Mouse (Mus musculus) left cerebral cortex, postnatal 10 days (tissue): ENCODE data around the gene Timm10b. TPM values are rescaled to one million over a fixed set of nuclear protein-coding genes. Genes with fewer than 3 reads are reported as not detected.

Experiments used
- DNase-seq, 2 experiments: peaks; one replicate each; pipeline ENCODE4 v3.0.0; 2021 to 2022; ENCODE audit warnings: low spot score in 2 of 2, mixed read lengths in 1 of 2; ENCODE audit errors: extremely low spot score in 1 of 2
- intact Hi-C: fragments of 180-260 bp; cut with DNase I; formaldehyde crosslinking; loops from one replicate; pipeline ENCODE4 v1.15.1; 2025
- total RNA-seq, 2 experiments: library from RNA; stranded (reverse); gene quantifications; 2 replicates each; pipeline ENCODE4 v1.2.3; 2021

The Timm10b gene
- total RNA-seq, result 10 to 100 TPM; 76.9 to 82.2 TPM

DNA sequence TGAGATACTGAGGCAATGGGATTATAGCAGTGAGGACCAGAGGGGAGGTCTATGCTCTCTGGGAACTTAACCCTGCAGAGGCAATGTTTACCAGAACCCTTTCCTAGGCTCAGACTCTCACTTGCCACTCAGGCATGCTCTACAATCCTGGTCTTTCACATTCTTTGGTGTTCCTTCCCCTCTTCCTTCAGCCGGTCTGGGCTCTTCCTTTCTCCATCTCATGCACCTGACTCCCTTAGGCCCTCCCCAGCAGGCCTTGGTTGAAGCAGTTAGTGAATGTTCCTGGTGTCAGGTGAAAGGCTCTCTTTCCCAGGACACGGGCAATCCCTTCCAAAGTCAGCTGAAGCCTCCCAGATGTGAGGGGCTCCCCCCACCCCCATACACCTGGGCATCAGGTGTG is at the start of gene Timm10b:
Timm10b (plus strand) TSS at position 301 of the 400 bp plus-strand sequence.
- no peak for DNase-seq
- intact Hi-C loops, result loop anchor here (5.0 to 10.0 kb wide), 2 partner anchors 95 to 173 kb away; partner anchors contain the start of genes Ilk, Mrpl17 and Rrp8

DNA sequence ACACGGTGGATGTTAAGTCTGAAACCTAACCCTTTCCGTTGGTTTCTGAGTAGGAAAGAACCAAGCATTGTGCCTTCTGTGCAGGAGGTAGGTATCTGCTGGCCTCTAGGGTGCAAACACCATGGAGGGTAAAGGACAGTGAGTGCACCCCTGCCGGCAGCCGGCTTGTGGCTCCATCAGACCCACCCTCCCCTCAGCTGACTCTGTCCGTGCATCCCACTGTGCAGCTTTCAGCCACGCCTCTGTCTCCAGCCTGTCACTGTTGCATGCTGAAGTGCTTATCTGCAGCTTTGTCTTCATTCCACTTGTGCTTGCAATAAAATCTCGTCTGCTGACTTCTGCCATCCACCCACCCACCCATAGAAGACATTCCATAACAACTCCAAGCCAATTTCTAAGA is 49.8 kb upstream of the Timm10b start:
- no peak for DNase-seq
- intact Hi-C loops, result no loop called here

DNA sequence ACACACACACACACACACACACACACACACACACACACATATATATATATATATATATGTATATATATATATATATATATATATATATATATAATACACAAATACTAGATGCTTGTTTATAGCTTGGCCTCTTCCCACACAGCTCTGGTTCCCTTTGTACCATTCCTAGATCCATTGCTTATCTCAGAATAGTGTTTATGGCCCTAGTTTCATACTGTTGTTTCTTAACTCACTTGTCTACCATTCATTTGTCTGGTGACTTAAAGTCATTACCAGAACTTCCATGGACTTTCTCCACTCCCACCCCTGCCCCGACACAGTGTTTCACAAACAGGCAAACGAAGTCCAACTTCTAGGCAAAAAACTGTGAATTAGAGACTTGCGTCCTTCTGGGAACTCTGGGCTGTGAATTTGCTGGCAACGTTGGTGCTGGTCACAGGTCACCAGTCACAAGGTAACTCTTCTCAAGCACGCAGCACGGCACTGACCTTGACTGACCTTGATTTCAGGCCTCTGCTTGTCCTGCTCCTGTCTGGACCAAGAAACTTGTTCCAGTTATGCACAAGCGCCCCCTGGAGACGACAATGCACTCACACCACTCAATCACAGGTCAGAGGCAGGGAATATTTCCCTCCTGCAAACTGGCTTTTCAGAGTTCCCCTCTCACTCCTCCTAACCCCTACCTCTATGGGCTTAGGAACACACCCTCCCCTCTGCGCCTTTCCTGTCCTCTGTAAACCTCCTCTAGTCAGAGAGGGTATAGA is 36.8 kb upstream of the Timm10b start:
- intact Hi-C loops, result loop anchor here (5.0 kb wide), 1 partner anchor 51 kb away; the partner anchor contains the start of gene Smpd1
- peak; percentile 46 to 77 for DNase-seq

DNA sequence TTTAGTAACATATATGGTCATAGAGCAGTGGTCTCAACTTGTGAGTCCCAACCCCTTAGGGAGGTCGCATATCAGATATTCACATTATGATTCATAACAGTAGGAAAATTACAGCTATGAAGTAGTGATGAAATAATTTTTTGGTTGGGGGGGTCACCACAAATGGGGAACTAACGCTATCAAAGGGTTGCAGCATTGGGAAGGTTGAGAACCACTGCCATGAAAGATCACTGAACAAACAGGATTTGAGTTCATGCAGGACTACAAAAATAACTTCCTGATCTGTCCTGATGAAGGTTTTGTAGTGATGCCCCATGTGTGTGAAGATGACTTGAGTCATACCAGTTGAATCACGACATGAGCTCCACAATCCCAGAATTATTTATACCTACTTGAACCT is 31.4 kb upstream of the Timm10b start:
- intact Hi-C loops, result no loop called here
- no peak for DNase-seq

DNA sequence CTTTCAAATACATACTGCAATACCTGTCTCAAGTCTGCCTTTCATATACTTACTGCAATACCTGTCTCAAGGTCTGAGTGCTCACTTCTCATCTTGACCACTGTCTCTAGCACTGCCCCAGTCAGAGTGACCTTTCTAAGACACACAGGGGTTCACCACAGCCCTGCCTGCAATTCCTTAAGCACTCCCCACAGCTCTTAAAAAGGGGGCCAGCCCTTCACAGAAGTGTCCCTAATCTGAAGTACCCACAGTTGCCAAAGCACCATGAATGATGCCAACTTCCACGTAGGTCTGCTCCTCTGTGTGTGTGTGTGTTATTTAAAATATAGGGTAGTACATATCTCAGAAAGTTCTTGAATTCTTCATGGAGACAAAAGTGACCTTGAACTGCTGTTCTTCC is 28.1 kb upstream of the Timm10b start:
- no peak for DNase-seq
- intact Hi-C loops, result no loop called here

DNA sequence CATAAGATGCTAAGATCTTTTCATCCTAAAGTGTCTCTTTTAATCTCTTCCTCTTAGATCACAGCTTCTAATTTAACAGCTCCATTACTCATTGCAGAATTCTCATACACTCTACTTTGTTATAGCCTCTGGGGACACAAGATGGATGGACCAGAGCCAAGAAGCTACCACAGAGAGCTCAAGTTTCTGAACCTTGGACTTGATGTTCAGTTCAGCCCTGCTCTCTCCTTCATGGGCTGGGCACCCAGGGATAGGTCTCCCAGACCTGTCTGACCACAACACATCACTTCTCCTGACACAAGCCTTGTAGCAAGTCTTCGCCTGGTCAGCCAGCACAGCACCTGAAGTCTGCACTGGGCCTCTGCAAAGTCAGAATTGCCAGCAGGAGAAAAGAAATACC is 25.5 kb upstream of the Timm10b start:
- no peak for DNase-seq
- intact Hi-C loops, result no loop called here

DNA sequence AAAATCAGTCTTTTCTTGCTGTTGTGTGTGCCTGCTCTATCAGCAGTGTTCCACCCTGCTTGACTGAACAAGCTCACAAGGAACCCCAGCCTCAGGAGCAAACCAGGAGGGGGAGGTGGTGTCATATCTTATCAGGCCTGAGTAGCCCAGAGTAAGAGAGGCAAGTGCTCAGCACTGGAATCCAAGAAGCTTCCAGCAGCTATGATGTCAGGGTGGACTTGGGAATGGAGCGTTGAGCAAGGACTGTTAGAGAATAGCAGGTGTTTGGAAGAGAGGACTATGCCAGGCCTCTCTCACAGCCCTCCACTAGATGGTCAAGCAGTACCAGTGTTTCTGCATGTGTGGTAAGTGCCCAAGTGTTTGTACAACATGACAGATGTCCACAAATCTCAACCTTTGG is 24.1 kb upstream of the Timm10b start:
- intact Hi-C loops, result no loop called here
- DNase-seq, result no peak

DNA sequence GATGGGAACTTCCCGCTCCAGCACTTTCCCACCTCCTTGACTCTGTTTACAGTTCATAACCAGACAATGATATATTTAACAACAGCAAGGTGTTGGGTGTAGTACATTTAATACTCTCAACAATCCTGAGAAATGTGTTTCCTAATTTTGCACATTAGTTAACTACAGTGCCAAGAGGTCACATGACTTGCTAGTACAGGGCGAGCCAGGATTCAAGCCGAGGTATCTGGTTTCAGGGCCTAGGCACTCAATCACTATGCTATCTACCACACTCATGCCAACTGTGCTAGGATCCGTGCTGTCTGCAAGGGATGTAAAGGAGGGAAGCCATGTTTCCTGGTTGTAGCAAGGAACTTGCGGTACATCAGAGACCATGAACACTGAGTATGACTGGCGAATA is 23.3 kb upstream of the Timm10b start:
- intact Hi-C loops, result no loop called here
- DNase-seq, result no peak

DNA sequence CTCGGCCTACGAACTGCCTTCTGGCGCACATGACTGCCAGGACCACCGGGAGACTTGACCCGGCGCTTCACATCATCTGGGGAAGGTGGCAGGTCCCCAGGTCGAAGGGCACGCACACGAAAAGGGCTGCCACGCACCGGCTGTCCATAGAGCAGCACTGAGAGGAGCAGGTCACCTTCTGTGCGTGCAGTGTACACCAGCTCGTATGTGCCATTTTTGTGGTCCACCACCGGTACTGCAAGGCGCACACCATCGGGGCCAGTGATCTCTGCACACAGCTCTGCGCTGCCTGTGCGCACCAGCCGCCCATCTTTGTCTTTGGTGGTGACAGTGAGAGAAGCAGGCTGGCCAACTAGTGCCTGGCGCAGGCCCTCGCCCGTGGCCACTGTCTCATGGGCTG is 22.0 kb upstream of the Timm10b start:
- intact Hi-C loops, result no loop called here
- DNase-seq, result no peak

DNA sequence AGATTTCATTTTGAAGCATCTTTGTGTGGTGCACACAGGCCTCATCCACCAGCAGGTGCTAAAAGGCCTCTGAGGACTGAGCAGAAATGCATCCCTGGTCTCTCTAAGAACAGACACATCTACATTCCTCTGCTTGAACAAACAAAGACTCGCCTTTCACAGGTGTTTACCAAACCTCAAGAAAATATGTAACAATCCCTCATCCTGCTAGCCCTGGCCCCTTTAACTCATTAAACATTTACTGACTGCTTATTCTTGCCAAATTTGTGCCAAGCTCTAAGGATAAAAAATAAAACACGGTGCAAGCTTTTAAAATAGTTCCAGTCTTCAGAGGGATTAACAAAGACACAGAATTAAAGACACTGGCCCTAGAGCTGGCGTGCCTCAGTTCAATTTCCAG is 20.2 kb upstream of the Timm10b start:
- intact Hi-C loops, result no loop called here
- no peak for DNase-seq

DNA sequence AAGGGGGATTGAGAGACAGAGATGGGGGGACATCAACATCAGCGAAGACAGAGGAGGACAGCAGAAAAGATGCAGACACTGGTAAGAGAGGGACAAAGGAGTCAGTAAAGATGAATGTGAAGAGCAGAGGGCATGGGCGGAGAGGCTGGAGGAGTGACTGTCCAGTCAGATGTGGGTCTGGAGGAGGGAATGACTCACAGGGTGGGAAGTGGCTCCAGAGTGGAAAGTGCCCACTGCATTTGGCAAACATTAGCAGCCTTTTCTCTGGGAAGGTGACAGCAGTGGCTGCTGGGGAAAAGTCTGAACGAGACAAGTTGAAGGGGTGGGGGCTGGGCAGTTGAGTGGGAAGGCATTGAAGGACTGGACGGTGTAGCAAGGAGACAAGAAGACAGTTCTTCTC is 18.8 kb upstream of the Timm10b start:
- DNase-seq, result no peak
- intact Hi-C loops, result no loop called here

DNA sequence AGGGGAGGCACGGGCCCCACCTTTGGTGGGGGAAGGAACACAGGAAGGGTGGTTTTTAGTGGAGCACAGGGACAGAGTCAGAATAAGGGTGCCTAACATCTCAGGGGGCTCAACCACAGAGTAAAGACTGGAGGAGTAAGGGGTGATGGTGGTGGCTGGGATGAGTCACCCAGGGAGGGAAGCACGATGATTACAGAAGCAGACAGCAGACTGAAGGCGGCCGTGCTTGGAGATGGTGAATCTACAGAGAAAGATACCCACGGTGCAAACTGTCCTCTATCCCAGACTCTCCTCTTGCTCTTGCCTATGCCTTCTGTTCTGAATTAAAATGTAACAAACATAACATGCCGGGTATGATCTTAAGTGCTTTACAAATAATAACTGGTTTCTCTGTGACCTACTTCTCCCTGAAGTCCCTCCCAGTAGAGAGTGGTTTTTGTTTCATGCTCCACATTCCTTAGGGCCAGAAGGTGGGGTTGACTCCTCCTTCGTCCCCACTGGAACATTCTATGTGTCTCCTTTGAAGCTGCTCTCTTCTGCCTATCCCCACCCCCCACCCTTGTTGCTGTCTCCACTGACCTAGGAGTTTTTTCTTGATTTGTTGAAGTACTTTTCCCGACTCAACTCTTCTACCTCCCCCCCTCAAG is 18.1 kb upstream of the Timm10b start:
- intact Hi-C loops, result no loop called here
- no peak for DNase-seq

DNA sequence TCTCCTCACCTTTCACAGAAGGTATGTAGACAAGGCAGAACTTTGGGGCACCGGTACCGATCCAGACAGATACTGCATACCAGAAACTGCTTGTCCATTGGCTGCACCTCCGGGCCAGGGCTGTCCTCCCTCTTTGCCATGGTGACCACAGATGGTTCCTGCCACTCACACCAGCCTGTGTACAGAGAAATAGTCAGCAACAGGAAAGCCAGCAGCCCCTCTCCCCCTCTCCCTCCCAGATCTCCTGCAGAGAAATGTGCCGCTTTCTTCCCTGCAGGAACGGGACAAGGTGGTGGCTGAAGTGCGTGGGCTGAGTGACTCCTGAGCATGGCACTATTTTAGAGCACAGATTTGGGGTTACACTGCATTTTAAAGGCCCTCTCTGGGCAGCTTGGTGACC is 14.5 kb upstream of the Timm10b start:
- no peak for DNase-seq
- intact Hi-C loops, result no loop called here

DNA sequence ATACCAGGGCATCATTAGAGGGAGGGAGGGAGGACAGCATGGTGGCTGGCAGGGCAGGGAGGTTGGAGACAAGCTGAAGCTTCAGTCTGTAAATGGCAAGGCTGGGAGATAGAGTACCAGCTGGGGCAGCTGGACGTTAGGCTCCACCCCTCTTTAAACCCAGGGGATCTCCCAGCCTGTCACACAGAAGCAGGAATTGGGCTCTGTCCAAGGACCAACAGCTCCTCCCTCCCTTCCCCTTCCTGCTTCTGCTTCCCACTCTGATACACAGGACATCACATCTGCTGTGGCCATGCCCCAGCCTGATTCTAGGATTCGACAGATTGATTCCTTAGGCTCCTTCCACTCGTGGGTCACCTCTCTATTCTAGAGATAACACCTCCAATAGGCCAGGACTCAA is 11.2 kb upstream of the Timm10b start:
- intact Hi-C loops, result no loop called here
- DNase-seq, result peak; percentile 32 to 84

DNA sequence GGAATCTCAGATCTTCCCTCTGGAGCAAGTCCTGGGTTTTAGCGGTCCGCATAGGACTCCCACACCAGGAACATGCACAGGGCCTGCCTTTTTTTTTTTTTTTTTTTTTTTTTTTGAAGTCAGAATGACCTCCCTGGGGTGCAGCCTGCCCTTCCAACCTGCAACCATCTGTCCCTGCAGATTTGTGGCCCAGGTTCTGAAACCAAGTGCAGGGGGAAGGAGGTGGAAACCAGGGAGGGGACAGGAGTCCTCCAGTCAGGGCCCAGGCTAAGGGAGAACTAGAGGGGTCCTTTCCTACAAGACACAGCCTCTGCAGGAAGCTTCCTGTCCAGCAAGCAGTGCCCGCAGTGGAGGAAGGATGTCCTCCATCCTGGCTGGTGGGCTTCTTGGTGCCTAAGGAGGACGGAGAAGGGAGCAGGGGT is 7.3 kb upstream of the Timm10b start:
- peak in 1 of 2 experiments; percentile 53 for DNase-seq
- intact Hi-C loops, result loop anchor here (5.0 to 10.0 kb wide), 2 partner anchors 55 to 102 kb away; partner anchors contain the start of genes Ilk and Rrp8

DNA sequence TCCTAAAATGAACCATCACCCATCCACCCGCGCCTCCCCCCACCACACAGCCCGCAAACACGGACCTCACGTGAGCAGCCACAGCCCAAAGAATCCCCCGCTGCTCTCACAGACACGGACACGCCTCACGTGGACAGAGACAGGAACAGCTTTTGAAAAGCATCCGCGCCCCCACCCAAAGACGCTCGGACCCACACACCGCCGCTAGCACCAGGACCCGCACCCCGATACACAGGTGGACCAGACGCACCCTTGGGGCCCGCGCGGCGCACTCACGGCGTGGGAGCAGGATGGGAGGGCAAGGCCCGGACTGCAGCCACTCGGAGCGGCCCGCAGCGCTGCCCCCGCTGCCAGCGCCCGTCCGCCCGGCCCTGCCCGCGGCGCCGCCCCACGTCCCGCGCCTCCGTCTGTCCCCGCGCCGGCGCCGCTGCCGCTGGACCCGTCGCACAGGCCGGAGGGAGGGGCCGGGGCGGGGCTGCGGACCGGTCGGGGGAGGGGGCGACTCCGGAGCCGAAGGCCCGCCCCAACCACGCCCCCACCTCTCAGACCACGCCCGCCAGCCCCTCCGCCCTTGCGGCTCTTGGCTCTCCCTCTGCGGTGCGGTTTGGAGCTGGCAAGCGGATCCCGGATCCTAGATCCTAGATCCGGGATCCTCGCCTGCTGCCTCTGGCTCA is 6.6 kb upstream of the Timm10b start, which contains the start of gene Trim3:
Trim3 (minus strand) TSS at position 445 of the 674 bp plus-strand sequence.
- DNase-seq, result peak; percentile 79 to 95
- intact Hi-C loops, result loop anchor here (5.0 to 10.0 kb wide), 2 partner anchors 56 to 102 kb away; partner anchors contain the start of genes Ilk and Rrp8

DNA sequence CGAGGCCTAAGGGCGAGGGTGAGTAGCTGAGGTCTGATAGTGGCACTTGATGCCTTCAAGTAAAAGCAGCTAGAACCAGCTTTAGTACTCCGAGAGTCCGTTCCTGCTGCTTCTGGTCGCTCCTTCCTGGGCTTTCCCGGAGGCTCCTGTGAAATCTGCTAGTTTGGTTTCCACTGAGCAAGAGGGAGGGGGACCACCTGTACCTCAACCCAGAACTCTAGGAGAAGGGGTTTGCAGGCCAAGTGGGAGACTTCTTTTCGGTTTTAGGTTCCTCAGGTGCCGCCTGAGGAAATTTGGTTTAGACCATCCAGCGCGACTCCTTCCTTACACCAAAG is 6.1 kb upstream of the Timm10b start:
- intact Hi-C loops, result loop anchor here (5.0 to 10.0 kb wide), 2 partner anchors 56 to 101 kb away; partner anchors contain the start of genes Ilk and Rrp8

DNA sequence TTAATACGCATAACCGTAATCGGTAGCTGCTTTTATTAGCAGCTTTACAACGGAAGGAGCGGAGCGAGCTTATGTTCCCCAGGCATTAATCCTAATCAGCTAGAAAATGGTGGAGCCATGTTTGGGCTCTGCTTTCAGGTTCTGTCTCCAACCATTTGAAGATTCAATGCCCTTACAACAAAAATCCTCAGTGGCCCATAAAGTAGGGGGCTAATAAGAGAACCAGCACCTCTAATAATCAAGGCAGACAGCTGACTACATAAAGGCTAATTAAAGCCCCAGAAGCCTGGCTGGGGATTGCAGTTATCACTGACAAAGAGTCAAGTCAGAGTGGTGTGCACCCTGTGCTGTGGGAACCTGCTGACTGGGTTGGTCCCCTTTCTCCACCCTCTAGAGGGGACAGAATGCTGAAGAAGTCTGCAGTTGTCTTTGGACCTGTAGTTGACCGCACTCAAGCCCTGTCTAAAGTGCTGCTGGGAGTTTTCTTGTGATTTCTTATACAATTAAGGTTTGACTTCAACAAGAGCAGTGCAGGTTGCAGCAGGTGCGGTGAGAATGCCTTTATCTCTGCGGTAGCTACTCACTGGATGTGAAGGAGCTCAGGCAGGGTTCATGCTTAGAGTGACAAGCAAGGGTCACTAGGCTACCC is 5.5 kb upstream of the Timm10b start:
- DNase-seq, result no peak
- intact Hi-C loops, result loop anchor here (5.0 to 10.0 kb wide), 2 partner anchors 57 to 100 kb away; partner anchors contain the start of genes Ilk and Rrp8

More for the DNA sequence above, 6.1 kb upstream of the Timm10b start:
- no peak for DNase-seq

DNA sequence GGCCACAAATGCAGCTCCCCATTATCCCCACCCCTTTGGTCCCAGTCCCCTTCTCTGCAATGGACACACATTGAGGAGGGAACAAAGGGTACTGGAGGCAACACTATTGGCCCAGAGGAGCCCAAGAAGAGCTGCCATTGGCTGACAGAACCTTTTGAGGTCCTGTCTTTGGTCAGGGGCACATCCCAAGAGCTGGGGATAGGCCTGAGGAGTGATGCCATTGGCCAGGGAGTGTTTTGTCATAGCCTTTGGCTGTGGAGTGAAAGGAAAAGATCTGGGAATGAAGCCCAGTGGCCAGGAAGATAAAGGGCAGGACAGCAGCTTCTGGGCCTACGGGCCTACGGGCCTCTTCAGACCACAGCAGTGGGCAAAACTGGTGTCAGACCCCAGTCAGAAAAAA is 4.1 kb upstream of the Timm10b start:
- intact Hi-C loops, result loop anchor here (10.0 kb wide), 1 partner anchor 99 kb away; the partner anchor contains the start of genes Ilk and Rrp8
- no peak for DNase-seq
